Mouse (Mus musculus) C2C12 (cell line): ENCODE measurements around the gene Myh7.

Experiments
- CEBPB ChIP-seq: IDR thresholded peaks from one replicate; pipeline ENCODE4 v1.6.1; 2011; ENCODE audit warnings: low read depth, mild to moderate bottlenecking, control low read depth, moderate library complexity
- CTCF ChIP-seq: IDR thresholded peaks from one replicate; pipeline ENCODE4 v1.5.1; 2011; ENCODE audit not compliant: control insufficient read depth, insufficient read depth, insufficient read length
- MAX ChIP-seq: IDR thresholded peaks from one replicate; pipeline ENCODE4 v1.6.1; 2011; ENCODE audit warnings: mild to moderate bottlenecking, control low read depth
- MYOD1 ChIP-seq: IDR thresholded peaks from one replicate; pipeline ENCODE4 v1.6.1; 2011; ENCODE audit warnings: low read depth; ENCODE audit not compliant: control insufficient read depth, insufficient read length

GRCm38 (mm10) chr14:54948781-54949180 is 45.6 kb downstream of the Myh7 start:
- TF ChIP-seq CTCF (no peak), CEBPB (no peak), MAX (no peak), MYOD1 (no peak)
